Mouse (Mus musculus) ES-Bruce4 (cell line): ENCODE data around the gene C2cd6.
A peak's percentile ranks its signal among the peaks of the same experiment; 100 is the strongest.

ENCODE experiments used
- CTCF ChIP-seq: IDR thresholded peaks from one replicate; pipeline ENCODE4 v1.8.1; 2011; ENCODE audit warnings: low read depth, low read length
- EP300 ChIP-seq: IDR thresholded peaks from 2 replicates; pipeline ENCODE4 v1.6.1; 2011; ENCODE audit warnings: low read depth, low read length; ENCODE audit not compliant: insufficient read depth

- TF ChIP-seq CTCF (peak; percentile 27), EP300 (no peak)
These were observed 23.8 kb downstream of the C2cd6 start for GRCm38 (mm10) chr1:59070867-59071266.
